Mouse (Mus musculus) G1E (cell line): Measurements from ENCODE around the gene Coa3. TPM values are rescaled to one million over a fixed set of nuclear protein-coding genes. Genes with fewer than 3 reads are reported as not detected.

Experiments
- ATAC-seq: 2 replicates; pipeline ENCODE4 v1.8.0; 2016; ENCODE audit warnings: mild to moderate bottlenecking; ENCODE audit not compliant: insufficient number of reproducible peaks, poor library complexity, low FRiP score, severe bottlenecking; ENCODE audit errors: extremely low read depth
- DNase-seq: peaks from one replicate; pipeline ENCODE4 v3.0.0; 2012; ENCODE audit warnings: low spot score
- H3K27me3 ChIP-seq: 2 replicates; pipeline ENCODE4 v1.6.1; 2012; ENCODE audit warnings: mild to moderate bottlenecking, low read length, inconsistent platforms; ENCODE audit not compliant: insufficient read depth
- H3K36me3 ChIP-seq: replicated peaks from 2 replicates; pipeline ENCODE3; 2012; ENCODE audit warnings: mild to moderate bottlenecking, inconsistent platforms
- H3K4me1 ChIP-seq: 2 replicates; pipeline ENCODE4 v1.6.1; 2012; ENCODE audit warnings: low read depth, low read length, inconsistent platforms, mixed read lengths; ENCODE audit not compliant: insufficient read depth
- H3K4me3 ChIP-seq: 2 replicates; pipeline ENCODE4 v1.5.1; 2012; ENCODE audit warnings: low read depth, mild to moderate bottlenecking, inconsistent platforms, low read length, moderate library complexity, mixed read lengths
- H3K9me3 ChIP-seq: replicated peaks from 2 replicates; pipeline ENCODE4 v1.6.1; 2012; ENCODE audit warnings: inconsistent platforms
- CTCF ChIP-seq: IDR thresholded peaks from 2 replicates; pipeline ENCODE4 v1.5.1; 2012; ENCODE audit warnings: low read depth, low read length, inconsistent platforms, mixed read lengths
- GATA1 ChIP-seq: IDR thresholded peaks from 2 replicates; pipeline ENCODE4 v1.6.1; 2012; ENCODE audit warnings: borderline replicate concordance, low read length, inconsistent platforms, mixed read lengths
- GATA2 ChIP-seq: IDR thresholded peaks from 2 replicates; pipeline ENCODE4 v1.6.1; 2012; ENCODE audit warnings: low read depth, low read length, inconsistent platforms, borderline replicate concordance
- POLR2AphosphoS5 ChIP-seq: IDR thresholded peaks from 2 replicates; pipeline ENCODE4 v1.6.1; 2012; ENCODE audit warnings: low read depth, low read length, inconsistent platforms; ENCODE audit not compliant: insufficient replicate concordance
- TAL1 ChIP-seq: conservative IDR thresholded peaks from 2 replicates; pipeline ENCODE4 v1.6.1; 2012; ENCODE audit warnings: low read depth, low read length, inconsistent platforms, mixed read lengths
- polyA plus RNA-seq: library from polyadenylated mRNA; stranded (reverse); fragments of >175 nt; gene quantifications from 2 replicates; pipeline ENCODE4 v1.2.3, GENCODE M21; 2012
- total RNA-seq, 2 experiments: library from RNA; stranded (forward) in 1 of 2; stranded (reverse) in 1 of 2; fragments of 200-1000 nt in 1 of 2; fragments of >200 nt in 1 of 2; fragmentation: Nextera tagmentation in 1 of 2; gene quantifications; 2 replicates each; pipeline ENCODE4 v1.2.3; 2014 to 2017

The Coa3 gene
- total and polyA plus RNA-seq, 3 experiments: 39.8 to 58.1 (median 52.6) TPM

DNA sequence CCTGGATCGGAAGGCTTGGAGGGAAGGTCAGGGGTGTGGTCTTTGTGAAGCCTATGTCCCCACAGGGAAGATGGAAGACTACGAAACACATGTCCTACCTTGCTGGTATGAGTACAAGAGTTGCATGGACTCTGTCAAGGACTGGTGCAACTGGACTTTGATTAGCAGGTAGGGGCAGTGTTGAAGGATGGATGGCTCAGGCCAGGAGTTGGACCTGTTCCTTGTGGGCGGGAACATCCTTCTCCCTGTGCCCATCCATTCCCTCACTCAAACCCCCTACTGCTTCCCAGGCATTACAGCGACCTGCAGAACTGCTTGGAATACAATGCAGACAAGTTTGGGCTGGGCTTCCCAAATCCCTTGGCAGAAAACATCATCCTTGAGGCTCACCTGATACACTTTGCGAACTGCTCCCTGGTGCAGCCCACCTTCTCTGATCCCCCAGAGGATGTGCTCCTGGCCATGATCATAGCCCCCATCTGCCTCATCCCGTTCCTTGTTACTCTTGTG lies 31.3 kb downstream of the Coa3 start:
- Histone ChIP-seq H3K4me1 (peaks cover 22% of the 10 kb centered on the region), H3K27me3 (peaks cover 50% of the 10 kb centered on the region), H3K4me3 (no peak overlapping the region), H3K36me3 (no peaks in the 10 kb centered on the region), H3K9me3 (0 out of 2 replicates have a peak, but pooled peaks cover 3% of the 10 kb centered on the region)
- DNase-seq (no peak), ATAC-seq (no peak)
- no peak for TF ChIP-seq CTCF
- TF ChIP-seq GATA1: no peak
- no peak for TF ChIP-seq POLR2AphosphoS5
- no peak for TF ChIP-seq GATA2
- no peak for TF ChIP-seq TAL1

DNA sequence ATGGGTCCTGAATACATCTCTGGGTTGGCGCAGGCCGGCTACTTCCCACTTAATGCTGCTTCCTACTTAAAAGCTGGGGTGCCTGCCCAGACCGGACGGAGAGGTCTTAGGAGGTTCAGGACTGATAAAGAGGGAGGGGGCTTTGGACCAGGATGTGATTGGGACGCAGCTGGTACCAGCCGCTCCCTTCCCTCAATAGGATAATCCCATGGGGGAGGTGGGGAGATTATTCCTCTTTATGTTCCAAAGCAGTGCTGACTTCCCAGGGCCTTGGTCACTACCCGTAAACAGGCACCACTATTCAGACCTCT lies 32.3 kb downstream of the Coa3 start:
- ATAC-seq: no peak
- DNase-seq: no peak

DNA sequence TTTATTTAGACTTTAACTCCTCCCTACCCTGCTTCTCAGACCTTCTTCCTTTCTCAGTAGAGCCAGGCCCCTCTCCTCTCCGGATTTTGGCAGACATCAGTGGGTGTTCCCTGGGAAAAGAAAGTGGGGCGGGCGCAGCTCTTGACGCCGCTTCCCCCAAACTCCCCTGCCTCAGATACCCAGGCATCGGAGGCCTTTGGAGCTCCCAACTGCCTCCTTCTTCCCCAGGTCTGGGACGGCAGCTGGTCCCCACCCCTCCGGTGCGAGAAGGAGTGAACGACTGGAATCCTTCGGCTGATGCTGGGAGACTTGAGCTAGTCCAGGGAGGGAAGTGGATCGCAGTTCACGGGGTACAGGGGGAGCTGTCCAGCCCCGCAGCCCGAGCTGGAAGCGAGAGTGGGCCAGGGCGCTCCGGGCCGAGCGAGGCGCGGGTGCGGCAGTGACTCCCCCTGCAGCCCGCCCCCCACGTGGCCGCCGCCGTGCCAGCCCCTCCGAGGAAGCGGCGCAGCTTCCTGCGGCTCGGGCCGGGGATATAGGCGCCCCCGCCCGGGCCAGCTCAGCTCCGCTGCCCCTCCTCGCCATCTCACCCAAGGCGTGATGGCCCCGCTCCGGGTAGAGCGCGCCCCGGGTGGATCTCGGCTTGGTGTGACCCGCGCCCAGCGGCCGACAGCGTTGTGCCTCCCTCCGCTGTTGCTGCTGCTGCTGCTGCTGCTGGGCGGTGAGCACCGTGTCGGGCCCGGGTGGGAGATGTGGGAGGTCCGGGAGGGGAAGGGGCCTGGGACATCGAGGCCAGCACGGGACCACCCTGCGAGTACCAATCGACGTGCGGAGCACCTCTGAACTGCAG lies 32.8 kb downstream of the Coa3 start, which contains the start of gene Ramp2:
Gene Ramp2, plus strand, starts transcription at position 174 of the 847 bp plus-strand sequence.
- ATAC-seq (no peak), DNase-seq (no peak)
- no peak for TF ChIP-seq TAL1
- TF ChIP-seq POLR2AphosphoS5: no peak
- no peak for TF ChIP-seq GATA2
- TF ChIP-seq GATA1: no peak
- TF ChIP-seq CTCF: no peak
- no peak within 1 kb of the TSS; the same call in 1 of the 2 replicates for H3K4me3 ChIP-seq
- no peaks in the 10 kb centered on the region for H3K36me3 ChIP-seq
- peaks cover 20% of the 10 kb centered on the region for H3K4me1 ChIP-seq
- 0 out of 2 replicates have a peak, but pooled peaks cover 3% of the 10 kb centered on the region for H3K9me3 ChIP-seq
- peaks cover 63% of the 10 kb centered on the region for H3K27me3 ChIP-seq

More for the DNA sequence above, 32.3 kb downstream of the Coa3 start:
- H3K9me3 ChIP-seq: 0 out of 2 replicates have a peak, but pooled peaks cover 3% of the 10 kb centered on the region
- H3K4me3 ChIP-seq: no peak overlapping the region
- H3K27me3 ChIP-seq: peaks cover 59% of the 10 kb centered on the region
- H3K4me1 ChIP-seq: peaks cover 20% of the 10 kb centered on the region
- no peaks in the 10 kb centered on the region for H3K36me3 ChIP-seq
- TF ChIP-seq TAL1 (no peak), GATA2 (no peak), GATA1 (no peak), POLR2AphosphoS5 (no peak), CTCF (no peak)

DNA sequence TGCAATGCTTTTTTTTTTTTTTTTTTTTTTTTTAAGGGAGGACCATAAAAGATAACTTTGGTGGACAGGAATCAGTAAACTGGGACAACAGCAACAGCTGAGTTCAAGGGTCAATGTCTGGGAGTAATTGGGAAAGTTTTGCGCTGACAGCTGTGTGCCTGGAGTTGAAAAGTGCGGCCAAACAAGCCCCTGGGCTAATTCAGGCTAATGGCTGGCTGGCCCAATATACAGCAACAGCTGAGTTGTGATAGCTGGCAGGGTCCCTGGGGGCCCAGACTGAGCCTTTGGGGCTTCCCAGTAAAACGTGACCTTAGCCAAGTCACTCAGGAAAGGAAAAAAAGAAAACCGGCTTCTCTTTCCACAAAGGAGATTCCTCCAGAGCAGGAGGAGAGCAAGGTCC lies 33.8 kb downstream of the Coa3 start:
- DNase-seq: no peak
- H3K36me3 ChIP-seq: no peaks in the 10 kb centered on the region
- ATAC-seq: no peak
- H3K9me3 ChIP-seq: 0 out of 2 replicates have a peak, but pooled peaks cover 3% of the 10 kb centered on the region
- peaks cover 64% of the 10 kb centered on the region for H3K27me3 ChIP-seq
- H3K4me3 ChIP-seq: no peak overlapping the region
- H3K4me1 ChIP-seq: peaks cover 20% of the 10 kb centered on the region
- TF ChIP-seq TAL1 (no peak), CTCF (no peak), GATA2 (no peak), GATA1 (no peak), POLR2AphosphoS5 (no peak)

DNA sequence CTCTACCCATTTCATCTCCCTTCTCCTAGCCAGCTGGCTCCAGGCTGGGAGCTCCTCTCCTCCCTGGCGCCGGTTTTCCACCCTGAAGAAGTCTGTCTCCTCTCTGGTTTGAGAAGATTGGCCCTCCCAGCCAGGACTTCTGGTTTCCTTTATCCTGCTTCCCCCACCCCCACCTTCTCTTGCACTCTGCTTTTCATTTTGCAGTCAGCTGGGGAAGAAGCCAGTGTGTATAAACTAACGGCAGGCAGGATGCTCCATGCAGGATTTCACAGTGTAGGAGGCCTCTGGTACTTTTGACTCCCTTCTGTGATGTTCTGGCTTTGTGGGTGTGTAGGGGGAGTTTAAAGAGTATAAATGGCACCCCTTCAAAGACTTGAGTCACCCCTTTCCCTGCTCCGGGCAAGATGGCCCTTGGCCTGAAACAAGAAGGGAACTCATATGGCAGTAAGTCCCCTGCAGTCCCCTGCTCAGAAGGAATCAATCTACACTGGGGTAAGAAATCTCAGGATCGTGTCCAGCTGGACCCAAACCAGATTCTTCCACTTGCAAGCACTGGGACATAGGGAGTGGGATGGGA lies 40.8 kb downstream of the Coa3 start:
- peaks cover 37% of the 10 kb centered on the region for H3K27me3 ChIP-seq
- DNase-seq (no peak), ATAC-seq (no peak)
- peaks cover 5% of the 10 kb centered on the region for H3K4me1 ChIP-seq
- no peak for TF ChIP-seq POLR2AphosphoS5
- TF ChIP-seq CTCF: no peak
- TF ChIP-seq GATA1: no peak
- TF ChIP-seq TAL1: no peak
- TF ChIP-seq GATA2: no peak
- H3K4me3 ChIP-seq: no peak overlapping the region
- H3K9me3 ChIP-seq: no peaks in the 10 kb centered on the region
- no peaks in the 10 kb centered on the region for H3K36me3 ChIP-seq

DNA sequence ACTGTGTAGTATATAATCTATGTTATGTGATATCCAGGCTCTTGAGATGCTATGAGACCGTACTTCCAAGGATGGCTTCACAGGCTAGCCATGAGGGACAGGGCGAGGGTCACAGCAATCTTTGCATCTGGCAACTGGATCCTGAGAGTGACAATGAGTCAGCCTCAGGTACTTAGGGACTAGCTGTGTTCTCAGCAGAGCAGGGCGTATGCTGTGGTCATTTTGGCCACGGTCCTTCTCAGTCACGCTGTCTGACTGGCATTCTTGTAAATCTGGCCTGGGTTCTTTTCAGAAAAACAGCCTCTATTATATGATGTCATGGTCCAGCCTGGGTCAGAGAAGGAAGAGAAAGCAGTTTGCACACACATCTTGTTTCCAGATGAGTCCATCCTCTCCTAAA lies 42.1 kb downstream of the Coa3 start:
- ATAC-seq: no peak
- no peaks in the 10 kb centered on the region for H3K9me3 ChIP-seq
- H3K4me1 ChIP-seq: peaks cover 18% of the 10 kb centered on the region
- H3K4me3 ChIP-seq: no peak overlapping the region
- peaks cover 23% of the 10 kb centered on the region for H3K27me3 ChIP-seq
- H3K36me3 ChIP-seq: no peaks in the 10 kb centered on the region
- DNase-seq: no peak
- TF ChIP-seq TAL1 (no peak), GATA1 (no peak), GATA2 (no peak), POLR2AphosphoS5 (no peak), CTCF (no peak)
